Mouse (Mus musculus) gastrocnemius, adult 2 months (tissue): ENCODE measurements around the gene Spa17. TPM values are rescaled to one million over a fixed set of nuclear protein-coding genes. Genes with fewer than 3 reads are reported as not detected.

Source experiments
- DNase-seq: peaks from one replicate; pipeline ENCODE4 v3.0.0; 2022
- H3K27ac ChIP-seq: fragments of 200-600 bp; 2 replicates; pipeline ENCODE4 v1.8.1; 2022; ENCODE audit warnings: mild to moderate bottlenecking
- H3K4me3 ChIP-seq: fragments of 200-600 bp; 2 replicates; pipeline ENCODE4 v1.8.1; 2022; ENCODE audit warnings: mild to moderate bottlenecking, moderate library complexity
- CTCF ChIP-seq: fragments of 200-600 bp; IDR thresholded peaks from 2 replicates; pipeline ENCODE4 v1.8.1; 2022; ENCODE audit warnings: antibody characterized with exemption, mild to moderate bottlenecking, moderate library complexity
- intact Hi-C: fragments of 180-260 bp; cut with DNase I; formaldehyde crosslinking; loops from one replicate; pipeline ENCODE4 v1.15.1; 2025
- total RNA-seq, 2 experiments: library from RNA; stranded (reverse); gene quantifications; 2 replicates each; pipeline ENCODE4 v1.2.3; 2021

Spa17 gene
- total RNA-seq, 2 experiments from 2014 or later, result 3.1 to 4.1 TPM

DNA sequence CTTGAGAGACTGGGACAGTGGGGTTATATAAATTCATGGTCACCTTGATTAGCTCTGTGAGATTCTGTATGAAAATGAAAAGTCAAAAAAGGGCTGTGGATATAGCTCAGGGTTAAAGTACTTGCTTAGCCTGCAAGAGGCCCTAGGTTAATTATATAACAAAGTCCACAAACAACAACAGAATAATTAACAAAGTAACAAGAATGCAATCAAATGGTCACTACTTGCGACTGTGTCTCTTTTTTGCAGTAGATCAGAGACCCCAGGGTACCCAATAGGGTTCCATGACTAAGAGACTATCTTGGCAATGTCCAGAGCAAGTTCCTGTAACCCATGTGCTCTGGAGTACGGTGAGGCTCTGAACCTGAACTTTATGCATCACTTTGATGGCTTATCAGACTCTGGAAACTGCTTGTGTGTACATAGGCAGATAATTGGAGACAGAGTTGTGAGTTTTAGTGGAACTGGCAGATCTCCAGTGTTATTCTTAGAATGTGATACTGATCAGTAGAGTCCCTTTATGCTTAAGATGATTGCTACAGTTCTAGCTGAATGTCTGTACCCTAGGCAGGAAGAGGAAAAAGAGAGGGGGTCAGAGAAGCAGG is 44.2 kb downstream of the Spa17 start:
- no peak for DNase-seq
- H3K4me3 ChIP-seq, result no peak overlapping the region
- TF ChIP-seq CTCF, result no peak
- intact Hi-C loops, result no loop called here
- no peak overlapping the region for H3K27ac ChIP-seq

- intact Hi-C loops, result no loop called here
- no peak for DNase-seq
- Histone ChIP-seq H3K4me3 (peak overlapping the region; percentile 52), H3K27ac (no peak overlapping the region)
- no peak for TF ChIP-seq CTCF
These were observed 44.8 kb downstream of the Spa17 start for GRCm38 (mm10) chr9:37568605-37569214.

GRCm38 (mm10) chr9:37567892-37568604 is 45.5 kb downstream of the Spa17 start:
- Histone ChIP-seq H3K4me3 (peak overlapping the region; percentile 52), H3K27ac (peak overlapping the region; percentile 31)
- intact Hi-C loops, result no loop called here
- DNase-seq, result no peak
- no peak for TF ChIP-seq CTCF

GRCm38 (mm10) chr9:37567454-37567853 is 46.1 kb downstream of the Spa17 start:
- no peak for DNase-seq
- no peak for TF ChIP-seq CTCF
- Histone ChIP-seq H3K4me3 (peak overlapping the region; percentile 52), H3K27ac (peak overlapping the region; percentile 31; the same call in 1 of the 2 replicates)
- intact Hi-C loops, result no loop called here

DNA sequence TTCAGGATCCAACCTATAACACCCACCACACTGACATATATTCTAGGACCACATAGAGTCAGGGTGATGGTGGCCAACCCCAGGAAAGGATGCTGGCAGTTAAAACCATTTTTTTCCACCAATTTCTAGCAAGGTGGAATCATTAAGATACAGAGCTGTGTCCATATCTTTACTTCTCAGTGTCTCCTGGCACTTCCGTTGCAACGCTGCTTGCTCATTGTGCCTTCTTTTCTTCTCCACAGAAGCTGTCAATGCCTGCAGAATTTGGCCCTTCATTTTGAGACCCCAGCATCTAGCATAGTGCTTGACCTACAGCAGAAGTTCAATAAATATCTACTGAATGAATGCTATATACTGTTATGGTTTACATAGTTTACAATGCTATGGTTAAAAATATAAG is 46.5 kb downstream of the Spa17 start:
- H3K27ac ChIP-seq, result no peak overlapping the region
- intact Hi-C loops, result no loop called here
- H3K4me3 ChIP-seq, result no peak overlapping the region
- no peak for TF ChIP-seq CTCF
- DNase-seq, result no peak

DNA sequence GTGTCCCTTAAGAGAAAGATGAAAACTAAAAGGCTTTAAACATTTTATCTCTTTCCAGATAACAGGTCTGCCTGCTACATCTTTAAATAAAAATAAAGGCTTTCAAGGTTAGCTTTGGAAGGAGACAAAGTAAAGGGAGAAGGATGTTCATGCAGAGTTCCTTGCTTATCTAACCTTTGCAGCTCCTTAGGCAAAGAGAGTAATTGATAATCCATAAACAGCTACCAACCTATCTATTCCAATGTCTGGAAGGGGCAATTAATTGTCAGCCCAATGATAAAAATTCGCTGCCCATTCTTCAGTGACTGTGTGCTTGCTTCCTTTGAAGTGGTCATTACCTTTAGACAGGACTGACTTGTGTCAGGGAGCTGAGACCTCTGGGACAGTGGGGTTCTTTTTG is 49.7 kb downstream of the Spa17 start:
- no peak for DNase-seq
- H3K4me3 ChIP-seq, result no peak overlapping the region
- TF ChIP-seq CTCF, result no peak
- intact Hi-C loops, result no loop called here
- H3K27ac ChIP-seq, result no peak overlapping the region

DNA sequence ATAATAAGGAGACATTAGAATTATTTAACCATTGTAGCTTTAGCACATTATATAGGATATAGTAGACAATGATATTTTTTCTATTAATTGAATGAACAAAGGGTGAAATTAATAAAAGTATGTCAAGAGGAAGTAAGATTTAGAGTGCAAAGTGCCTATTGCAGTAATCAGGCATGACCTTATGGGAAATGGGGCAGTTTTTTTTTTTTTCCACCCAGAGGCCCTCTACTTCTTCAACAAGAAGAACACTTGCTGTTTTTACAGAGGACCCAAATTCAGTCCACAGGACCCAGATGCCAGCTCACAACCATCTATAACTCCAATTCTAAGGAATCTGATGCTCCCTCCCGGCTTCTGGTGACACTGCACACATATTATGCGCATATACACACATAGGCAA is 52.9 kb downstream of the Spa17 start:
- intact Hi-C loops, result no loop called here
- no peak for TF ChIP-seq CTCF
- Histone ChIP-seq H3K4me3 (no peak overlapping the region), H3K27ac (no peak overlapping the region)
- DNase-seq, result no peak

DNA sequence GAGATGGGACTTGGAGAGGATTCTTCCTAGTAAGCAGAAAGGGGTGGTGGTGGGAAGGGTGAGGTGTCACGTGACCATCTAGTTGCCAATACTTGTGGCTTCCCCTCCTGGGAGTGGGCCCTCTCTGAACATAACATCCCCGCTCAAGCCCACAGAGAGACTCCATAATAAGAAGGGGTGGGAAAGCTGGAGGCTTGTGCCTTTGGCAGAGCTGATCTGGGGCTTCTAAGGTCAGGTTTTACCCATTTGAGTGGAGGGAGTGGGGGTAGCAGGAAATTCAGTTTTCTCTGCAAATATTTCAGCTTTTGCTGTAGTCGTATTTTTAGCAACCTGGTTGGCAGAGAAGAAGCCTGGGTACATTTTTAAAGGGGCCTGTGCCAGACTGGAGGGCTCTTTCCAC is 57.2 kb downstream of the Spa17 start:
- no peak for TF ChIP-seq CTCF
- H3K27ac ChIP-seq, result no peak overlapping the region
- intact Hi-C loops, result no loop called here
- no peak overlapping the region for H3K4me3 ChIP-seq
- DNase-seq, result no peak

GRCm38 (mm10) chr9:37554838-37555748 is 58.4 kb downstream of the Spa17 start, which contains the start of gene Siae:
Siae (plus strand) TSS chr9:37555698.
- TF ChIP-seq CTCF, result no peak
- Histone ChIP-seq H3K27ac (no peak within 1 kb of the TSS), H3K4me3 (no peak within 1 kb of the TSS)
- intact Hi-C loops, result loop anchor here (5.0 kb wide), 1 partner anchor 57 kb away; the partner anchor contains the start of gene Spa17
- DNase-seq, result no peak

GRCm38 (mm10) chr9:37554279-37554678 is 59.2 kb downstream of the Spa17 start:
- Histone ChIP-seq H3K27ac (no peak overlapping the region), H3K4me3 (no peak overlapping the region)
- TF ChIP-seq CTCF, result no peak
- DNase-seq, result no peak
- intact Hi-C loops, result loop anchor here (5.0 kb wide), 1 partner anchor 58 kb away; the partner anchor contains the start of gene Spa17

Other genes with a start within 250 kb of the Spa17 start
- under 1 TPM in 1 of 2 experiments, not detected in 1; 0.20 TPM for gene Hepacam, start 246.4 kb downstream of the Spa17 start, total RNA-seq
- gene Robo4, start 211.8 kb downstream of the Spa17 start, total RNA-seq, result 10 to 100 TPM in 1 of 2 experiments, 1 to 10 TPM in 1; 8.6 to 10.6 TPM
- gene Robo3, start 180.5 kb downstream of the Spa17 start, total RNA-seq, result not detected
- gene Msantd2, start 124.4 kb downstream of the Spa17 start, total RNA-seq, result 1 to 10 TPM; 4.0 to 5.1 TPM
- 10 to 100 TPM; 20.5 to 29.9 TPM for gene Esam, start 85.6 kb downstream of the Spa17 start, total RNA-seq
- gene Vsig2, start 74.5 kb downstream of the Spa17 start, total RNA-seq, result 1 to 10 TPM; 2.6 to 3.2 TPM
- under 1 TPM; 0.23 to 0.42 TPM for gene Nrgn, start 60.8 kb downstream of the Spa17 start, total RNA-seq
- 1 to 10 TPM; 4.1 to 4.6 TPM for gene Siae, start 58.0 kb downstream of the Spa17 start, total RNA-seq
- gene Tbrg1, start 43.6 kb upstream of the Spa17 start, total RNA-seq, result 10 to 100 TPM; 29.3 to 31.7 TPM
- gene Panx3, start 55.5 kb upstream of the Spa17 start, total RNA-seq, result not detected
- gene Olfr160, start 102.5 kb upstream of the Spa17 start, total RNA-seq, result not detected
- not detected for gene Olfr874, start 131.4 kb upstream of the Spa17 start, total RNA-seq
- not detected for gene Olfr875, start 158.1 kb upstream of the Spa17 start, total RNA-seq
- gene Olfr876, start 189.3 kb upstream of the Spa17 start, total RNA-seq, result not detected
- not detected for gene Olfr877, start 240.5 kb upstream of the Spa17 start, total RNA-seq